Mouse (Mus musculus) hindlimb bud, embryonic 11.5 days (tissue): ENCODE measurements around the gene Scn3a.

Source experiments
- DNase-seq: peaks from one replicate; pipeline ENCODE4 v3.0.0-alpha.2; 2012; ENCODE audit warnings: low read depth, low spot score; ENCODE audit errors: extremely low spot score

The Scn3a gene

GRCm38 (mm10) chr2:65414237-65414636, 153.2 kb downstream of the Scn3a start:
- peak; percentile 6 for DNase-seq

GRCm38 (mm10) chr2:65413746-65414145, 153.7 kb downstream of the Scn3a start:
- DNase-seq, result peak; percentile 73
